Mouse (Mus musculus) gastrocnemius, postnatal 25 days (tissue): ENCODE results near the gene Atp7b. TPM values are rescaled to one million over a fixed set of nuclear protein-coding genes. Genes with fewer than 3 reads are reported as not detected.

Source experiments
- DNase-seq: peaks from one replicate; pipeline ENCODE4 v3.0.0; 2022
- total RNA-seq, 2 experiments: library from RNA; stranded (reverse); gene quantifications; 1 replicate in 1 of 2; 2 replicates in 1 of 2; pipeline ENCODE4 v1.2.3; 2021

Atp7b gene
- total RNA-seq, 2 experiments from 2014 or later = 0.03 TPM; not detected in 1

- DNase-seq = no peak
Measured at GRCm38 (mm10) chr8:22025241-22025640, 34.9 kb downstream of the Atp7b start.

- no peak for DNase-seq
Measured at GRCm38 (mm10) chr8:22022244-22022643, 37.9 kb downstream of the Atp7b start.

DNA sequence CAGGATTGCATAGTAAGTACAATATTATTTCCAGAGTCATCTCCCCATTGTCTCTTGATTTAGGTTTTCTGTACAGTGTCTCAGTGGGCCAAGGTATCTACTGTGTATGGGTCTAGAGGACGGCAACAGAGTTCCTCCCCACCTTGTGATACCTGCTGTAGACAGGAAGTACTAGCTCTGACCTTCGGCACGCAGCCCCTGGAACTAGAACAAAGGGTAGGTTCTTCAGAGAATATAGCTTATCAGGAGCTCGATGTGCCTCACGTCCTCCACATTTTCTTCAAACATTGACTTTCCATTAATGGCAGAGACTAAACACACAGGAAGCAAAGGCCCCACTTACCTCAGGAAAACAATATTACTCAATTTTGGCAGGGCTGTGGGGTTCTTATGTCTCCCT, 40.6 kb downstream of the Atp7b start:
- no peak for DNase-seq

DNA sequence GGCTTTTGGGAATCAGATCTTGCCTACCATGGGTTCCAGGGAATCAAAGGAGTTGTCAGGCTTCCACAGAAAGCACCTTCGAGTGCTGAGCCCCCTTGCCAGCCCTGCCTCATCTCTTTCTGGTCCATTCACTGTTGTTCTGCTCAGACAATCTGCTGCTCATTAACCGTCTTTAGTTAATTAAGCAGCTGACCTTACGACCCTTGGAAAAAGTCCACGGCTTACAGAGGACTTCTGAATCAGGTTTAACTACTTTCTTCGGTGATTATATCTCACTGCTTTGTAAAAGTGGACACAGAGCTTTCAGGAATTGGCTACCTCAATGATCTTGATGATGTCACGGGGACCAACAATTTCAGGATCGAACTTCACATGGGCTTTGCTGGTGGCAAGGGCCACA, 42.4 kb downstream of the Atp7b start:
- no peak for DNase-seq

GRCm38 (mm10) chr8:22013034-22013707, 46.9 kb downstream of the Atp7b start:
- DNase-seq = no peak

GRCm38 (mm10) chr8:22009403-22009802, 50.7 kb downstream of the Atp7b start:
- no peak for DNase-seq

DNA sequence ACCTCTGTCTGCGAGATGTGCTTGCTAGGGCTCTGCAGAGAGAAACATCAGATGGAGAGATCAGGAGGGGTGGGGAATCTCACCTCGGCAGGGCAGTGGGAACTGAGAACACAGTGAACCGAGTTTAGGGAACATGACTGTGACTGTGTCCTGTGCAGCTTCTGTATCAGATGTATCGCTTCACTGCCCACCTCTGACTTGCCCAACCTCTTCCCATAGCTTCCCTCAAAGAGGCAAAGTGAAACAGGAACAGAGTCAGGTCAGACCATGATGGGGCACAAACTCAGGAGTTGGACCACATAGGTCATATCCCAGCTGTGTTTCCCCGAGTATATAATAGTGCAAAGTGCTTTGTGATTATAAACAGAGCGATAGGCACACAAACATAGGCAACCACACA, 53.7 kb downstream of the Atp7b start:
- no peak for DNase-seq

DNA sequence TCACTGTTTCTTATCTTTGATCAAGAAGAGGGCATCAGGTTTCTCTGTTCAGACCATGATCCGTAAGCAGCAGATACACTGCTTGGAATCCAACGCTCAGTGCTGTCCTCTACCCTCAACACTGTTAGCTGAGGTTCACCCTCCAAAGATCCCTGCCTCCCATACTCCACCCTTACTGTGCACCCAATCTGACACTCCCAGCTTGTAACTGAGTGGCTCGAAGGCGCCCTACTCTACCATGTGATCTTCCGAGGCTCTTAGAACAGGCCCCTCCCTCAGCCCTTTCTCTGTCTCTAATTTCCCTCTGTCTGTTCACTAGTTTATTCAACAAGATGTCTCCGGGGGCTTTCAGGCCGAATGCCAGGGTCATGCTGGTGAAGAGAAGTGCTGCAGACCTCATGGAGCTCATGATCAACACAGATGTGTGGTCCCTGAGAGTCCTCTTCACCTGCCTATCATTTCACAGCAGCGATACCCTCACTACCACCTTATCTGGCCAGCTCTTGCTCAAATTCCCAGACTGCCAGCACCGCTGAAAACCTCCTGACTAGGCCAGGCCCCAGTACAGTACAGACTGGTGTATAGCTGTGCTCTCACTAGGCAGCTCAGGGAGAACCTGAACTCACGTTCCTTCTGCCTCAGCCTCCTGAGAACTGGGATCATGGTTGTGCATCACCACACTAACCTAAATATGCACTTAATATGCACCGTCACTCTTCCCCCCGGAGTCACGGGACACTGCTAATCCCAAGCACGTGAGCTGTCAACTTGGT, 55.2 kb downstream of the Atp7b start:
- no peak for DNase-seq

GRCm38 (mm10) chr8:21995181-21995580, 64.9 kb downstream of the Atp7b start:
- DNase-seq = no peak

DNA sequence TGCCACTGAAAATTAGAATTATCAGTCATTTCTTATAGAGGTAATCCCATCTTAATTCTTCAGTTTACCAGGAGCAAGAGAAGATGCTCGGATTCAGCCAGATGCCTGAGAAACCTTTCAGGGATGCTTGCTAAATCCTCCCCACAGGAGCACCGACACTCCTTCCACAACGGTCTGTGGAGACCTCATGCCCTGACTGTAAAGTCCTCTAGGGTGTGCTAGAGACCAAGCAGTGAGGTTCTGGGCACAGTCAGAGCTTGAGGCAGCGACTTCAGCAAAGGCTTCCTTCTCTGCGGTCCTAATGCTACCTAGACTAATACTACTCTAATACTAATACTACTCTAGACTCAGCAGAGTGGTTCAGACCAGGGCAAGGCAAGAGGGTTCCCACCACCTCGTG, 67.9 kb downstream of the Atp7b start:
- DNase-seq = peak; percentile 11

GRCm38 (mm10) chr8:21981664-21982337, 78.3 kb downstream of the Atp7b start:
- DNase-seq = no peak

- no peak for DNase-seq
Measured at GRCm38 (mm10) chr8:21978193-21978592, 81.9 kb downstream of the Atp7b start.

DNA sequence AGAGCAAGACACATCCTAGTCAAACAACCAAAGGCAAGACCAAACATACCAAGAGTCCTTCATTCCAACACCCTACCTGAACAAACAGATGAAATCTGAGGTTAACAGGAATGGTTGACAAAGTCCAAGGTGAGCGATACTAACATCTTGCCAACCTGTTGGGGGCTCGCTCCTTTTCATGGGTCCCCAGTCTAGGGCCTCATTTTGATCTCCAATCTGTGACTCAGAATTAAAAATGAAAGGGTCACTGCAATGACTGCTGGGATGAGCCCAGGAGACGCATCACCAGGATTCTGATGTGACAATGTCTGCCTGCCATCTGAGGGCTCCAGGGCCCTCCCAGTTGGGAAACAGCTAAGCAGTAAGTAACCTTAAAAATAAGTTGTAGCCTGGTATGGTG, 90.6 kb downstream of the Atp7b start, which contains the start of gene Ccdc70:
Gene Ccdc70 (plus strand): TSS at position 301 of the 400 bp plus-strand sequence.
- DNase-seq = no peak

DNA sequence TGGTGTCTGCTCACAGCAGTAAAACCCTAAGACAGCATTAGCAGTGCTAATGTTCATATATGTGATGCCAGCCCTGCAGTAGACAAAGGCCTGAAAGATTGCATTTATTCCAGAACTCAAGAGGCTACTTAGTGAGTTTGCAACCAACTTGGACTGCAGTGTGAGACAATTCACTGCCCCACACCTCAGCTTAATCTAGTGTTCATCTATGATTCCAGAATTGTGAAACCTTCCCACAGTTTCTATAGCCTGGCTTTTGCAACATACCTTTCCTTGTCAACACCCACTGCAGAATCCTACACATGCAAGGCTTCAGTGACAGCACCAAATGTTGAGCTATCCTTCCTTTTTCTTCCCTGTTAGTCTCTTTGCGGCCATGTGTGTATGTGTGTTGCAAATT, 93.5 kb downstream of the Atp7b start:
- DNase-seq = no peak

DNA sequence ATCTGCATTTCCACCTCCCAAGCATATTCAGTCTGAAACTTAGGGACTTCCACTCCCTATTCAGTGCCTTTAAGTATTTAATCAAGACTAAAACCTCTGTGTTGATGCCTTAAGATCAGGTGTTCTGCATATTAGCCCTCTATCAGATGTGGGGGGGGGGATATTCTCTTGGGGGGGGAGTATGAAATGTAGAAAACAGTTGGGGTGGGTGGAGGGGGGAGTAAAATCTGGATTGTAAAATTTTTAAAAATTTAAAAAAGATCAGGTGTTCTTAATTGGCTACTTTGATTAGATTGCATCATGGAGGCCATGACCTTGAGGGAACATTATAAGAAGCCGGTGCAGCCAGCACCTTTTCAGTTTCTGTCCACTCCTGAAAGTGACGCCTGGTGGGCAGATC, 101.7 kb downstream of the Atp7b start, which contains the start of gene Fam90a1a:
Gene Fam90a1a (plus strand): TSS at position 301 of the 400 bp plus-strand sequence.
- DNase-seq = no peak

- no peak for DNase-seq
Measured at GRCm38 (mm10) chr8:21956336-21956735, 103.8 kb downstream of the Atp7b start.

DNA sequence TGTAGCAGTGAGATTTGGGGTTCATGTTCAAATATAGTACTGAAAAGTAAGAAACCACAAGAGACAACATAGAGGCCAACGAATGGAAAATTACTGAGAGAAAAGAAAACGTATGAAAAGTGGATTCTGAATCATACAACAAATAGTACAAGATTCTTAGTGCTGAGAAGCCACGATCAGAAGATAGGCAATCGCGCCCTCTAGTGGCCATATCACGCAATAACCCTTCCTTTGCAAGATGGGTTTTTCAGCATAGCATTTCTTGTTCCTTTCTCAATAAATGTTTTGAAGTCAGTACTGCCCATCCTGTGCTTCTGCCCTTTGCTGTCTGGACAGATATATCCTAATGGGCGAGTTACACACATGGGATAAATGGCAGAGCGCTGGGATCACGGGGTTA, 104.8 kb downstream of the Atp7b start:
- DNase-seq = no peak

- DNase-seq = no peak
Measured at GRCm38 (mm10) chr8:21947311-21948017, 112.6 kb downstream of the Atp7b start.

- no peak for DNase-seq
Measured at GRCm38 (mm10) chr8:21946462-21946861, 113.6 kb downstream of the Atp7b start, which contains the start of gene Defb13. Gene Defb13 (plus strand): TSS chr8:21946762.
